Comparison of ENCODE assay signal across 11 mouse cellular contexts in genomic region chr1:88275078-88275680, GRCm38 (mm10). TPM values are rescaled to one million over a fixed set of nuclear protein-coding genes. Genes with fewer than 3 reads are reported as not detected.
DNase-seq lines count a peak whose midpoint lies in the region; ATAC-seq and TF ChIP-seq lines count a peak whose summit lies in the region.
"Had no signal": no experiment of that assay in that cellular context is flagged by ENCODE, and none has a peak within 500 bp of the region (broad histone marks: within the 10 kb centered on the region; RNA-seq: fewer than 3 reads in every experiment).

No protein-coding gene starts in this region.

- H3K27me3 ChIP-seq in erythroblast, embryonic 14.5 days (ENCODE audit: control insufficient read depth), result no peaks in the 10 kb centered on the region
- H3K27me3 ChIP-seq in kidney, postnatal 0 days (ENCODE audit: insufficient read depth, low read length), result no peaks in the 10 kb centered on the region
- no peaks in the 10 kb centered on the region for H3K27me3 ChIP-seq in liver, embryonic 12.5 days (replicated peaks)

- H3K9ac ChIP-seq in kidney, postnatal 0 days (ENCODE audit: low read depth, low read length), result no peak overlapping the region
- peak overlapping the region; percentile 79 for H3K9ac ChIP-seq in liver, embryonic 12.5 days

- DNase-seq in kidney, postnatal 0 days (ENCODE audit: low spot score), result no peak
- no peak for DNase-seq in kidney, adult 8-10 months
- DNase-seq in T-cell, adult 2 months (ENCODE audit: low spot score), result peak; percentile 2
- no peak for DNase-seq in adrenal gland, postnatal 36 days
- DNase-seq in left cerebral cortex, adult 11 months (ENCODE audit: low spot score), result no peak
- DNase-seq: embryo, embryonic 11 days; gastrocnemius, postnatal 10 days had no signal

- 0 out of 2 replicates have a peak, but pooled peaks have one; percentile 1 for TF ChIP-seq CTCF in kidney, postnatal 0 days (IDR thresholded peaks at IDR 0.05; ENCODE audit: low read depth)

- peak overlapping the region; percentile 65 for H3K4me3 ChIP-seq in erythroblast, embryonic 14.5 days (replicated peaks)
- H3K4me3 ChIP-seq in kidney, postnatal 0 days (replicated peaks; ENCODE audit: low read depth, low read length), result no peak overlapping the region
- peak overlapping the region; percentile 64; the same call in 1 of the 2 replicates for H3K4me3 ChIP-seq in liver, embryonic 12.5 days

- 69% methylated on average over 13 of the region's 13 CpGs for WGBS in kidney, postnatal 0 days
- WGBS in liver, embryonic 12.5 days (ENCODE audit: insufficient replicate concordance), result 64% methylated on average over 13 of the region's 13 CpGs

- no peak for ATAC-seq in erythroblast, adult 5-6 weeks (replicated peaks; ENCODE audit: low FRiP score, poor library complexity, severe bottlenecking)
- no peak for ATAC-seq in kidney, postnatal 0 days (replicated peaks; ENCODE audit: low FRiP score, low read depth)
- ATAC-seq in liver, embryonic 12.5 days, result no peak

- peaks cover 13% of the 10 kb centered on the region for H3K9me3 ChIP-seq in erythroblast, embryonic 14.5 days (ENCODE audit: control insufficient read depth, low read length)
- H3K9me3 ChIP-seq in kidney, postnatal 0 days (replicated peaks; ENCODE audit: low read length), result no peaks in the 10 kb centered on the region
- no peaks in the 10 kb centered on the region for H3K9me3 ChIP-seq in liver, embryonic 12.5 days (replicated peaks)

- H3K36me3 ChIP-seq in erythroblast, embryonic 14.5 days (ENCODE audit: control insufficient read depth), result peaks cover 59% of the 10 kb centered on the region
- H3K36me3 ChIP-seq in kidney, postnatal 0 days (ENCODE audit: insufficient read depth, low read length), result peaks cover 30% of the 10 kb centered on the region
- H3K36me3 ChIP-seq in liver, embryonic 12.5 days, result peaks cover 55% of the 10 kb centered on the region

- peaks cover 45% of the 10 kb centered on the region for H3K4me1 ChIP-seq in erythroblast, embryonic 14.5 days (ENCODE audit: control insufficient read depth)
- H3K4me1 ChIP-seq in kidney, postnatal 0 days (replicated peaks; ENCODE audit: insufficient read depth, low read length), result peaks cover 16% of the 10 kb centered on the region
- peaks cover 40% of the 10 kb centered on the region for H3K4me1 ChIP-seq in liver, embryonic 12.5 days

- H3K4me2 ChIP-seq in kidney, postnatal 0 days (ENCODE audit: low read length), result 0 out of 2 replicates have a peak overlapping the region, but pooled peaks have one; percentile 63
- peak overlapping the region; percentile 63 for H3K4me2 ChIP-seq in liver, embryonic 12.5 days

- H3K27ac ChIP-seq in kidney, postnatal 0 days, result no peak overlapping the region
- H3K27ac ChIP-seq in liver, embryonic 12.5 days, result no peak overlapping the region

RNA-seq across cellular contexts. Expression of gene Hjurp, which starts 2.3 kb away (rescaled TPM):
- 1.1 and 2.2 TPM in 2 replicates for polyA plus RNA-seq in erythroblast, embryonic 14.5 days (2012)
- 66.9 and 89.5 TPM in 2 replicates for total RNA-seq in erythroblast, adult 5-6 weeks (2015; ENCODE audit: low replicate concordance)
- total RNA-seq in erythroblast, adult 5-6 weeks (2017; ENCODE audit: low replicate concordance), result 110 and 133 TPM in 2 replicates
- 56.3 and 62.7 TPM in 2 replicates for polyA plus RNA-seq in kidney, postnatal 0 days (2015; fragmentation: Nextera tagmentation; extraction: Ambion mirVana)
- polyA plus RNA-seq in liver, embryonic 12.5 days (2016; fragmentation: Nextera tagmentation; extraction: Ambion mirVana), result 104 and 106 TPM in 2 replicates
- 10 to 100 TPM; 31.0 to 35.9 TPM for total RNA-seq in adrenal gland, postnatal 36 days (2021)

RNA-seq across cellular contexts. Expression of gene Trpm8, which starts 2.3 kb away (rescaled TPM):
- polyA plus RNA-seq in erythroblast, embryonic 14.5 days (2012), result not detected in 2 replicates
- total RNA-seq in erythroblast, adult 5-6 weeks (2015; ENCODE audit: low replicate concordance), result not detected in 2 replicates
- not detected in 2 replicates for total RNA-seq in erythroblast, adult 5-6 weeks (2017; ENCODE audit: low replicate concordance)
- polyA plus RNA-seq in kidney, postnatal 0 days (2015; fragmentation: Nextera tagmentation; extraction: Ambion mirVana), result not detected in 2 replicates
- not detected in 2 replicates for polyA plus RNA-seq in liver, embryonic 12.5 days (2016; fragmentation: Nextera tagmentation; extraction: Ambion mirVana)
- total RNA-seq in adrenal gland, postnatal 36 days (2021), result not detected
- total RNA-seq: gastrocnemius, postnatal 10 days; neutrophil, adult 5-6 weeks had no signal

RNA-seq across cellular contexts. Expression of gene Mroh2a, which starts 48.4 kb away (rescaled TPM):
- not detected in 2 replicates for polyA plus RNA-seq in erythroblast, embryonic 14.5 days (2012)
- 1.7 TPM in 1 of 2 replicates, not detected in the other for total RNA-seq in erythroblast, adult 5-6 weeks (2015; ENCODE audit: low replicate concordance)
- 0.17 and 0.70 TPM in 2 replicates for total RNA-seq in erythroblast, adult 5-6 weeks (2017; ENCODE audit: low replicate concordance)
- polyA plus RNA-seq in kidney, postnatal 0 days (2015; fragmentation: Nextera tagmentation; extraction: Ambion mirVana), result 0.60 and 0.66 TPM in 2 replicates
- 0.46 and 0.61 TPM in 2 replicates for polyA plus RNA-seq in liver, embryonic 12.5 days (2016; fragmentation: Nextera tagmentation; extraction: Ambion mirVana)
- under 1 TPM; 0.30 to 0.43 TPM for total RNA-seq in adrenal gland, postnatal 36 days (2021)

Comparison
In these comparisons a context has a peak if more than half of its experiments do, and no peak if none do; other contexts are left out.
1. RNA of gene Hjurp, which starts 2.3 kb away (polyA plus RNA-seq): 104 to 106 TPM in liver, embryonic 12.5 days and 56.3 to 62.7 TPM in kidney, postnatal 0 days; 1.1 to 2.2 TPM in erythroblast, embryonic 14.5 days; every median in the first group is over 10 times any median in the second.